Mouse (Mus musculus): ENCODE measurements around the gene Rhbdf1.

Gene Rhbdf1

GRCm38 (mm10) chr11:32221951-32222409 lies at the start of gene Rhbdf1:
TSS of gene Rhbdf1 (minus strand) at chr11:32222300.
- DNase-seq = peak; percentile 88

GRCm38 (mm10) chr11:32271178-32271577 lies 49.1 kb upstream of the Rhbdf1 start:
- DNase-seq = no peak

- DNase-seq = no peak
These were observed 46.9 kb upstream of the Rhbdf1 start for GRCm38 (mm10) chr11:32268952-32269351.

- peak; percentile 14 for DNase-seq
These were observed 45.9 kb upstream of the Rhbdf1 start for GRCm38 (mm10) chr11:32267964-32268363.

- DNase-seq = peak; percentile 99
These were observed 45.2 kb upstream of the Rhbdf1 start, which contains the start of gene Nprl3 for GRCm38 (mm10) chr11:32267188-32267884. TSS of gene Nprl3 (minus strand) at chr11:32267707.

GRCm38 (mm10) chr11:32266776-32267175 lies 44.7 kb upstream of the Rhbdf1 start:
- no peak for DNase-seq

- no peak for DNase-seq
These were observed 44.1 kb upstream of the Rhbdf1 start for GRCm38 (mm10) chr11:32266194-32266593.

- no peak for DNase-seq
These were observed 43.1 kb upstream of the Rhbdf1 start for GRCm38 (mm10) chr11:32265117-32265738.

- no peak for DNase-seq
These were observed 40.7 kb upstream of the Rhbdf1 start for GRCm38 (mm10) chr11:32262674-32263415.

GRCm38 (mm10) chr11:32256566-32256965 lies 34.5 kb upstream of the Rhbdf1 start:
- no peak for DNase-seq

GRCm38 (mm10) chr11:32256146-32256545 lies 34.0 kb upstream of the Rhbdf1 start:
- no peak for DNase-seq

- DNase-seq = no peak
These were observed 31.0 kb upstream of the Rhbdf1 start for GRCm38 (mm10) chr11:32253121-32253520.

GRCm38 (mm10) chr11:32250880-32251763 lies 29.0 kb upstream of the Rhbdf1 start:
- no peak for DNase-seq

- no peak for DNase-seq
These were observed 26.2 kb upstream of the Rhbdf1 start for GRCm38 (mm10) chr11:32248350-32248749.

- no peak for DNase-seq
These were observed 25.0 kb upstream of the Rhbdf1 start for GRCm38 (mm10) chr11:32247068-32247467.

- no peak for DNase-seq
These were observed 23.5 kb upstream of the Rhbdf1 start for GRCm38 (mm10) chr11:32245614-32246013.

- DNase-seq = no peak
These were observed 22.5 kb upstream of the Rhbdf1 start for GRCm38 (mm10) chr11:32244617-32245016.

GRCm38 (mm10) chr11:32244064-32244463 lies 22.0 kb upstream of the Rhbdf1 start:
- DNase-seq = peak; percentile 70

GRCm38 (mm10) chr11:32243205-32243955 lies 21.3 kb upstream of the Rhbdf1 start:
- peak; percentile 63 for DNase-seq

- no peak for DNase-seq
These were observed 20.1 kb upstream of the Rhbdf1 start for GRCm38 (mm10) chr11:32242209-32242608.

GRCm38 (mm10) chr11:32241391-32241790 lies 19.3 kb upstream of the Rhbdf1 start:
- DNase-seq = no peak
